Mouse (Mus musculus) frontal cortex, postnatal 25 days (tissue): Measurements from ENCODE around the gene Mfsd4b1.
A peak's percentile ranks its signal among the peaks of the same experiment; 100 is the strongest.

ENCODE experiments used
- DNase-seq, 2 experiments: peaks; one replicate each; pipeline ENCODE4 v3.0.0; 2022; ENCODE audit warnings: low spot score in 2 of 2

Mfsd4b1 gene

GRCm38 (mm10) chr10:40024554-40025428 is at the start of gene Mfsd4b1:
Mfsd4b1 (minus strand) TSS chr10:40025268.
- peak; percentile 63 to 81 for DNase-seq

- DNase-seq: no peak
Measured at GRCm38 (mm10) chr10:40073608-40074007, 48.5 kb upstream of the Mfsd4b1 start.

GRCm38 (mm10) chr10:40070684-40071083 is 45.6 kb upstream of the Mfsd4b1 start:
- DNase-seq: no peak

GRCm38 (mm10) chr10:40069270-40069669 is 44.2 kb upstream of the Mfsd4b1 start:
- no peak for DNase-seq

GRCm38 (mm10) chr10:40068595-40068994 is 43.5 kb upstream of the Mfsd4b1 start:
- no peak for DNase-seq

- DNase-seq: no peak
Measured at GRCm38 (mm10) chr10:40067529-40067928, 42.5 kb upstream of the Mfsd4b1 start.

- DNase-seq: no peak
Measured at GRCm38 (mm10) chr10:40067071-40067470, 42.0 kb upstream of the Mfsd4b1 start.

GRCm38 (mm10) chr10:40065357-40065756 is 40.3 kb upstream of the Mfsd4b1 start:
- no peak for DNase-seq

- DNase-seq: no peak
Measured at GRCm38 (mm10) chr10:40063291-40063890, 38.3 kb upstream of the Mfsd4b1 start.

GRCm38 (mm10) chr10:40062812-40063211 is 37.7 kb upstream of the Mfsd4b1 start:
- DNase-seq: no peak

GRCm38 (mm10) chr10:40061926-40062325 is 36.9 kb upstream of the Mfsd4b1 start:
- DNase-seq: no peak

- no peak for DNase-seq
Measured at GRCm38 (mm10) chr10:40058786-40059120, 33.7 kb upstream of the Mfsd4b1 start.

GRCm38 (mm10) chr10:40058062-40058785 is 33.2 kb upstream of the Mfsd4b1 start:
- no peak for DNase-seq

- DNase-seq: no peak
Measured at GRCm38 (mm10) chr10:40057615-40058014, 32.5 kb upstream of the Mfsd4b1 start.

- no peak for DNase-seq
Measured at GRCm38 (mm10) chr10:40054455-40054854, 29.4 kb upstream of the Mfsd4b1 start.

GRCm38 (mm10) chr10:40053896-40054295 is 28.8 kb upstream of the Mfsd4b1 start:
- no peak for DNase-seq

GRCm38 (mm10) chr10:40053257-40053895 is 28.3 kb upstream of the Mfsd4b1 start:
- DNase-seq: no peak

- DNase-seq: no peak
Measured at GRCm38 (mm10) chr10:40051997-40052396, 26.9 kb upstream of the Mfsd4b1 start.

- no peak for DNase-seq
Measured at GRCm38 (mm10) chr10:40050763-40051162, 25.7 kb upstream of the Mfsd4b1 start.

- no peak for DNase-seq
Measured at GRCm38 (mm10) chr10:40041339-40041738, 16.3 kb upstream of the Mfsd4b1 start.

- DNase-seq: peak in 1 of 2 experiments; percentile 26
Measured at GRCm38 (mm10) chr10:40036686-40037560, 11.9 kb upstream of the Mfsd4b1 start.
